Mouse (Mus musculus): Measurements from ENCODE around the gene Ccdc22. TPM values are rescaled to one million over a fixed set of nuclear protein-coding genes. Genes with fewer than 3 reads are reported as not detected.
A peak's percentile ranks its signal among the peaks of the same experiment; 100 is the strongest.

Ccdc22 gene
- polyA plus RNA-seq, 1 experiment from 2014 or later = 10.5 TPM

DNA sequence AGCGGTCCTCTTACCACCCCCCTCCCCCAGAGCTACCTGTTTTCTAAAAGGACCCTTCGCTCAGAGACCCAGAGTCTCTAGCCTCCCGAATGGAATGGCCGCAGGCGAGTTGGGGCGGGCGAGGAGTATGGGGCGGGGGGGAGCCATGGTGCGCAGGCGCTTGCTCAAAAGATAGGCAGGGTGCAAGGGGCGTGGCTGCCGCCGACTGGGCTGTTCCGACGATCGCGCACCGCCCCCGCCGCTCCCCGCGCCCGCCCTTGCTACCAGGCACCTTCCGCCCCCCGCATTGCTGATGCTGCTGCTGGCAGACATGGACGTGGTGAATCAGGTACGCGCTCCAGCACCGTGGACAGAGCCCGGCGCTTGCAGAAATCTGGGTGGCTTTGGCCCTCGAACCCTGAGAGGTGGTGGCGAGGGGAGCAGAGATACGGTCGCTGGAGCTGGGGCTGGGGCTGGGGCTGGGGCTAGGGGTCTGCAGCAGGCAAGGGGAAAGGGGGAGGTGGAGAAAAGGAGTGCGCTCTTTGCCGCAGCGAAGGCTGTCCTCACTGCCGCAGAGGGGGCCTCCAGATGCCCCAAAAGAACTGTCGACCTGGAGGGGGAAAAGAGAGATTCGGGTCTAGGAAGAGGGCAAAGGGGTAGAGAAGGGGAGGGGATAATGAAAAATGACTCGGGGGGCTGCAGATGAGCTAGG is 33.2 kb upstream of the Ccdc22 start, which contains the start of gene Syp:
TSS of gene Syp (plus strand) at position 71 of the 691 bp plus-strand sequence.
- WGBS (ENCODE audit: insufficient replicate concordance) = 13% methylated on average over 33 of the region's 42 CpGs
- DNase-seq (peak; percentile 87), ATAC-seq (peak; percentile 97)
- H3K4me3 ChIP-seq (ENCODE audit: low read depth, low read length) = peak within 1 kb of the TSS; percentile 20; the same call in 1 of the 2 replicates
- H3K36me3 ChIP-seq (replicated peaks; ENCODE audit: insufficient read depth, low read length) = no peaks in the 10 kb centered on the region
- H3K9ac ChIP-seq (replicated peaks) = no peak within 1 kb of the TSS
- H3K27ac ChIP-seq (ENCODE audit: low read depth) = no peak within 1 kb of the TSS
- H3K27me3 ChIP-seq (ENCODE audit: insufficient read depth, low read length) = peaks cover 13% of the 10 kb centered on the region
- peak within 1 kb of the TSS; percentile 64 for H3K4me2 ChIP-seq (ENCODE audit: low read depth, low read length)
- TF ChIP-seq EP300 (IDR thresholded peaks at IDR 0.05; ENCODE audit: low read depth) (no peak), CTCF (IDR thresholded peaks at IDR 0.05; ENCODE audit: low read depth) (no peak)
- H3K9me3 ChIP-seq (ENCODE audit: low read length) = no peaks in the 10 kb centered on the region
- H3K4me1 ChIP-seq (ENCODE audit: insufficient read depth) = no peaks in the 10 kb centered on the region

DNA sequence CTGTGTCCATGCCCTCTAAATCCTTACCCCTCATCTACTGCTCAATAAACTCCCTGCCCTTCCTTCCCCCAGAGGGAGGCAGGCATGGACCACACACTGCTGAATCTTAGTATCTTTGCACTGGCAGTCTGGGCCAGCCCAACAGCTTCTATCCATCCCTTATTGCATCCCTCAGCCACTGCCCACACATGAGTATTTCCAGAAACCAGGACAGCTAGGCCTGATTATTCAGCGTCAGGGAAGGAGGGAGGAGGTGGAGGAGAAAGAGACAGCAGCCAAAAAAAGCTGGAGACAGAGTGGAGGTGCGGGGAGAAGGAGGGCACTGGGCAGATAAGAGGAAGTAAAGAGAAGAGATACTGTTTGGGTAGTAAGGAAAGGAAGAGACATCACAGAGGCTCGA is 29.8 kb upstream of the Ccdc22 start:
- WGBS (ENCODE audit: insufficient replicate concordance) = 54% methylated on average over 3 of the region's 3 CpGs
- Histone ChIP-seq H3K27ac (ENCODE audit: low read depth) (no peak overlapping the region), H3K4me1 (ENCODE audit: insufficient read depth) (no peaks in the 10 kb centered on the region), H3K36me3 (replicated peaks; ENCODE audit: insufficient read depth, low read length) (no peaks in the 10 kb centered on the region), H3K9ac (replicated peaks) (no peak overlapping the region), H3K27me3 (ENCODE audit: insufficient read depth, low read length) (peaks cover 13% of the 10 kb centered on the region), H3K4me2 (ENCODE audit: low read depth, low read length) (no peak overlapping the region), H3K4me3 (ENCODE audit: low read depth, low read length) (no peak overlapping the region), H3K9me3 (ENCODE audit: low read length) (no peaks in the 10 kb centered on the region)
- TF ChIP-seq CTCF (IDR thresholded peaks at IDR 0.05; ENCODE audit: low read depth) (no peak), EP300 (IDR thresholded peaks at IDR 0.05; ENCODE audit: low read depth) (no peak)
- ATAC-seq = no peak
- no peak for DNase-seq

DNA sequence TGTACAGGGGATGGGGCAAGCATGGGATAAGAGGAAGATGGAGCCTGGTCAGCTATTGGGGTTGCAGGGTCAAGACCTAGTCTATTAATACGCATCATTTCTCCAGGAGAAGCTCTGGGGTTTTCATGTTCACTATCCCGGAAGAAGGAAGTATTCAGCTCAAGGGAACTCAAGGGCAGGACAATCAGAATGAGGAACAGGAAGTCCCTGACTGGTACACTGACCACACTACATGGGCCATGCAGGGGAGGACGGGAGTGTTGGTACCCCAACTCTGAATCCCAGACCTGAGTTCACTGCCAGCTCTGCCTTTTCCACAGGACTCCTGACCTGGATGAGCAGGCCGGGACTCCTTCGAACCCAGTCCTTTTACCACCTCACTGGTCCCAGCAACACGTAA is 27.2 kb upstream of the Ccdc22 start:
- no peak for DNase-seq
- no peaks in the 10 kb centered on the region for H3K27me3 ChIP-seq (ENCODE audit: insufficient read depth, low read length)
- H3K4me3 ChIP-seq (ENCODE audit: low read depth, low read length) = no peak overlapping the region
- WGBS (ENCODE audit: insufficient replicate concordance) = 63% methylated on average over 6 of the region's 6 CpGs
- no peak overlapping the region for H3K4me2 ChIP-seq (ENCODE audit: low read depth, low read length)
- H3K9ac ChIP-seq (replicated peaks) = no peak overlapping the region
- TF ChIP-seq EP300 (IDR thresholded peaks at IDR 0.05; ENCODE audit: low read depth) = no peak
- no peak for TF ChIP-seq CTCF (IDR thresholded peaks at IDR 0.05; ENCODE audit: low read depth)
- H3K4me1 ChIP-seq (ENCODE audit: insufficient read depth) = no peaks in the 10 kb centered on the region
- no peak overlapping the region for H3K27ac ChIP-seq (ENCODE audit: low read depth)
- no peaks in the 10 kb centered on the region for H3K9me3 ChIP-seq (ENCODE audit: low read length)
- no peaks in the 10 kb centered on the region for H3K36me3 ChIP-seq (replicated peaks; ENCODE audit: insufficient read depth, low read length)
- no peak for ATAC-seq

DNA sequence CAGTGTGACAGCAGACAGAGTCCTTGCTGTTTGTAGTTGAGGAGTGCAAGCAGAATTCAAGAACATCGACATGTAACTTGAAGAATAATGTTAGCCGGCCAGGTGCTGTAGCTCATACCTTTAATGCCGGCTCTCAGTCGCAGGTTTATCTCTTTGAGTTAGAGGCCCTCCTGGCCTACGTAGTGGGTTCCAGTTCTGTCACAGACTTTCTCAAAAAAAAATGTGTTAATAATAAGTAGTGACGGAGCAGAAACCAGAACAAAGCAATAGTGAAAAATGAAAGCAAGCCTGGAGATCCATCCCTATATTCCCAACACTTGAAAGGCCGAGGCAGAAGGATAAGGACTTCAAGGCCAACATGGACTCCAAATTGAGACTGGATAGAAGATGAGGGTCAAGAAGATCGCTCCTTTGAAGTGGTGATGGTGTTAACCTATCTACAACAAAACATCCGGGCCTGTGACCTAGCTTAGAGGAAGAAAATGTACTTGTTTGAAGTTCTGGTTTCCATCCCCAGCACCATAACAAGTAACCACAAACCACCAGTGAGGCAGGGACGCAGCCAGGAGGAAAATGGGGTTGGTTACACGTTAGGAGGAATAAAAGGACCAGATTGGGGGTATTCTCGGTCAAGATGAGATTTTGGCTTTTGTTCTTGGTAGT is 12.7 kb upstream of the Ccdc22 start:
- Histone ChIP-seq H3K9ac (replicated peaks) (no peak overlapping the region), H3K9me3 (ENCODE audit: low read length) (no peaks in the 10 kb centered on the region), H3K4me1 (ENCODE audit: insufficient read depth) (no peaks in the 10 kb centered on the region), H3K4me2 (ENCODE audit: low read depth, low read length) (no peak overlapping the region), H3K36me3 (replicated peaks; ENCODE audit: insufficient read depth, low read length) (no peaks in the 10 kb centered on the region), H3K4me3 (ENCODE audit: low read depth, low read length) (no peak overlapping the region), H3K27ac (ENCODE audit: low read depth) (no peak overlapping the region), H3K27me3 (ENCODE audit: insufficient read depth, low read length) (no peaks in the 10 kb centered on the region)
- 65% methylated on average over 12 of the region's 12 CpGs for WGBS (ENCODE audit: insufficient replicate concordance)
- ATAC-seq (no peak), DNase-seq (no peak)
- TF ChIP-seq CTCF (IDR thresholded peaks at IDR 0.05; ENCODE audit: low read depth) = no peak
- no peak for TF ChIP-seq EP300 (IDR thresholded peaks at IDR 0.05; ENCODE audit: low read depth)

DNA sequence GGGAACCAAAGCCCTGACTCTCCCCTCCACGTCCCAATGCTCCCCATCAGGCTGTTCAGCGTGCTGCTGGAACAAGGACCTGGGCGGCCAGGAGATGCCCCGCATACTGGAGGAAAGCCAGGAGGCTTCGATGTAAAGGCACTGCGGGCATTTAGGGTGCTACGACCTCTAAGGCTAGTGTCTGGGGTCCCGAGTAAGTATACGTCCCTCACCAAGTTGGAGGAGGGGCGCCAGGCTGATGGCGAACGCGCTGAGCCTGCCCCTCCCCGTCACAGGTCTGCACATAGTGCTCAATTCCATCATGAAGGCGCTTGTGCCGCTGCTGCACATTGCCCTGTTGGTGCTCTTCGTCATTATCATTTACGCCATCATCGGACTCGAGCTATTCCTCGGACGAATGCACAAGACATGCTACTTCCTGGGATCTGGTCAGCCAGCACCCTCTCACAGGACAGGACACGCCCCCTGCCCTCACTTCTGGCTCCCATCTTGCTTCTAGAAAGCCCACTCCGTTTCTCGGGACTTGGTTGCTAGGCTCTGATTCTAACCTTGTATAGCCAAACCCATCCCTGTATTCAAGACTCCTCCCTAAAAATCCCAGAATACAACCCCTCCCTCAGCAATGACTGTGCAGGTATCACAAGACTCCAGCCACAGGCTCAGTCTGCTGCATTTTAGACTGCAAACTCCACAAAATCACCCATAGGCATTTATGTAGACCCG is 5.4 kb upstream of the Ccdc22 start:
- peak overlapping the region; percentile 19; the same call in 1 of the 2 replicates for H3K4me3 ChIP-seq (ENCODE audit: low read depth, low read length)
- 28% methylated on average over 26 of the region's 26 CpGs for WGBS (ENCODE audit: insufficient replicate concordance)

DNA sequence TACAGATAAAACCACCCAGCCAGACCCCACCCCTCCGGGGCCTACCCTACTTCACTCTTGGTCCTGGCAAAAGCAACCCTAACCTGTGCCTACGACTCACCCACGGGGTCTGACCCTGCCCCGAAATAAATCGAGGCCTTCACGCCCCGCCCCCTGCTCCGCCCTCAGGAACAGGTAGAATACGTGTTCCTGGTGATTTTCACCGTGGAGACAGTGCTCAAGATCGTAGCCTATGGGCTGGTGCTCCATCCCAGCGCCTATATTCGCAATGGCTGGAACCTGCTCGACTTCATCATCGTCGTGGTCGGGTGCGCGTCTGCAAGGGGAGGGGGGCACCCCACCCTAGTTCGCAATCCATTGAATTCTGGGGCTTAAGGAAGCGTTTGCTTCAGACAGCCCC is 4.7 kb upstream of the Ccdc22 start:
- Histone ChIP-seq H3K27me3 (ENCODE audit: insufficient read depth, low read length) (peaks cover 11% of the 10 kb centered on the region; the same call in 1 of the 2 replicates), H3K9ac (replicated peaks) (no peak overlapping the region), H3K4me2 (ENCODE audit: low read depth, low read length) (no peak overlapping the region), H3K36me3 (replicated peaks; ENCODE audit: insufficient read depth, low read length) (no peaks in the 10 kb centered on the region), H3K9me3 (ENCODE audit: low read length) (no peaks in the 10 kb centered on the region), H3K4me3 (ENCODE audit: low read depth, low read length) (no peak overlapping the region), H3K27ac (ENCODE audit: low read depth) (no peak overlapping the region), H3K4me1 (ENCODE audit: insufficient read depth) (no peaks in the 10 kb centered on the region)
- ATAC-seq (no peak), DNase-seq (no peak)
- 21% methylated on average over 21 of the region's 21 CpGs for WGBS (ENCODE audit: insufficient replicate concordance)
- TF ChIP-seq EP300 (IDR thresholded peaks at IDR 0.05; ENCODE audit: low read depth) (no peak), CTCF (IDR thresholded peaks at IDR 0.05; ENCODE audit: low read depth) (no peak)

More for the DNA sequence above, 5.4 kb upstream of the Ccdc22 start:
- Histone ChIP-seq H3K36me3 (replicated peaks; ENCODE audit: insufficient read depth, low read length) (no peaks in the 10 kb centered on the region), H3K27ac (ENCODE audit: low read depth) (no peak overlapping the region), H3K4me1 (ENCODE audit: insufficient read depth) (no peaks in the 10 kb centered on the region), H3K27me3 (ENCODE audit: insufficient read depth, low read length) (peaks cover 11% of the 10 kb centered on the region; the same call in 1 of the 2 replicates), H3K9ac (replicated peaks) (no peak overlapping the region), H3K9me3 (ENCODE audit: low read length) (no peaks in the 10 kb centered on the region), H3K4me2 (ENCODE audit: low read depth, low read length) (peak overlapping the region; percentile 40)
- ATAC-seq (no peak), DNase-seq (no peak)
- TF ChIP-seq CTCF (IDR thresholded peaks at IDR 0.05; ENCODE audit: low read depth) (no peak), EP300 (IDR thresholded peaks at IDR 0.05; ENCODE audit: low read depth) (no peak)

Data from liver, postnatal 0 days (tissue).